In the genomic region with DNA sequence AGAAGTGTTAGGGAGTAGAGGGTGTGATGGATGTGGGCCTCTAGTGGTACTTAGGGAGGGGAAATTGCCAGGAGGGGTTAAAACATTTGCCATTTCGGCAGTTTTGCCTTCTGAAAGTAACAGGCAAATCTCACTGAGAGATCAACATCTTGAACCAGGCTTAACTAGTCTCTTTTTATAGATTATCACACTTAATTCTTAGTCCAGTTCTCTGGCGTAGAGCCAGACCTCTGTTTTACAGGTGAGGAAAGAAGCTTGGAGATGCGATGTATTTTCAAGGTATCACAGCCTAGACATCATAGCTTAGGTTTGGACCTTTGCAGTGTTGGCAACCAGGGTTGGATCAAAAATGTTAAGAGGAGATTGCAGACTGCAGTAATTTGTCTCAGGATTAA, we compare ENCODE assay signal across 8 mouse cellular contexts. TPM values are rescaled to one million over a fixed set of nuclear protein-coding genes. Genes with fewer than 3 reads are reported as not detected.
A peak's percentile ranks its signal among the peaks of the same experiment; 100 is the strongest.
DNase-seq lines count a peak whose midpoint lies in the region; ATAC-seq and TF ChIP-seq lines count a peak whose summit lies in the region.

No protein-coding gene starts in this region.

- ATAC-seq in kidney, embryonic 14.5 days (ENCODE audit: low FRiP score, low TSS enrichment): no peak
- no peak for ATAC-seq in hindbrain, embryonic 13.5 days (ENCODE audit: low FRiP score)
- ATAC-seq in midbrain, embryonic 12.5 days (ENCODE audit: low FRiP score, low read depth): no peak
- no peak for ATAC-seq in frontal cortex, adult (ENCODE audit: low TSS enrichment)
- no peak for ATAC-seq in cerebellum, adult (ENCODE audit: insufficient number of reproducible peaks, low FRiP score, low TSS enrichment)

- H3K4me1 ChIP-seq in kidney, embryonic 14.5 days (ENCODE audit: control insufficient read depth, insufficient read depth, low read length): peaks cover 13% of the 10 kb centered on the region
- peaks cover 9% of the 10 kb centered on the region for H3K4me1 ChIP-seq in cortical plate, adult 2 months (ENCODE audit: control insufficient read depth, insufficient read depth, low read length)
- H3K4me1 ChIP-seq in hindbrain, embryonic 13.5 days (replicated peaks): peaks cover 40% of the 10 kb centered on the region
- peaks cover 28% of the 10 kb centered on the region for H3K4me1 ChIP-seq in midbrain, embryonic 12.5 days

- no peaks in the 10 kb centered on the region for H3K9me3 ChIP-seq in kidney, embryonic 14.5 days (ENCODE audit: control insufficient read depth, low read length)
- H3K9me3 ChIP-seq in hindbrain, embryonic 13.5 days: no peaks in the 10 kb centered on the region
- H3K9me3 ChIP-seq in midbrain, embryonic 12.5 days: no peaks in the 10 kb centered on the region

- no peaks in the 10 kb centered on the region; the same call in 1 of the 2 replicates for H3K27me3 ChIP-seq in kidney, embryonic 14.5 days (ENCODE audit: control insufficient read depth, insufficient read depth, low read length)
- H3K27me3 ChIP-seq in hindbrain, embryonic 13.5 days: peaks cover 23% of the 10 kb centered on the region
- peaks cover 23% of the 10 kb centered on the region for H3K27me3 ChIP-seq in midbrain, embryonic 12.5 days

- no peak for TF ChIP-seq CTCF in cortical plate, adult 2 months (IDR thresholded peaks at IDR 0.05; ENCODE audit: extremely low read depth, insufficient read depth, low read length)

- peak overlapping the region; percentile 95; the same call in 1 of the 2 replicates for H3K27ac ChIP-seq in kidney, embryonic 14.5 days (ENCODE audit: low read depth, low read length)
- H3K27ac ChIP-seq in cortical plate, adult 2 months (ENCODE audit: insufficient read depth, low read length): no peak overlapping the region
- peak overlapping the region; percentile 98 for H3K27ac ChIP-seq in hindbrain, embryonic 13.5 days
- H3K27ac ChIP-seq in midbrain, embryonic 12.5 days (replicated peaks): peak overlapping the region; percentile 97

- peak overlapping the region; percentile 93; the same call in 1 of the 2 replicates for H3K9ac ChIP-seq in kidney, embryonic 14.5 days (ENCODE audit: low read depth, low read length)
- H3K9ac ChIP-seq in hindbrain, embryonic 13.5 days: peak overlapping the region; percentile 96
- peak overlapping the region; percentile 88 for H3K9ac ChIP-seq in midbrain, embryonic 12.5 days (replicated peaks)

- WGBS in kidney, embryonic 14.5 days: 40% methylated on average over 3 of the region's 3 CpGs
- WGBS in hindbrain, embryonic 13.5 days: 58% methylated on average over 3 of the region's 3 CpGs
- WGBS in midbrain, embryonic 12.5 days: 52% methylated on average over 3 of the region's 3 CpGs

- H3K4me3 ChIP-seq in kidney, embryonic 14.5 days (ENCODE audit: low read length): peak overlapping the region; percentile 86
- peak overlapping the region; percentile 97 for H3K4me3 ChIP-seq in cortical plate, adult 2 months (ENCODE audit: insufficient read depth, low read length)
- H3K4me3 ChIP-seq in hindbrain, embryonic 13.5 days: peak overlapping the region; percentile 91
- H3K4me3 ChIP-seq in midbrain, embryonic 12.5 days: peak overlapping the region; percentile 76

- no peak for TF ChIP-seq POLR2A in cortical plate, adult 2 months (IDR thresholded peaks at IDR 0.05; ENCODE audit: extremely low read depth, insufficient read depth, low read length)

- peak overlapping the region; percentile 90 for H3K4me2 ChIP-seq in kidney, embryonic 14.5 days (replicated peaks; ENCODE audit: low read depth, low read length)
- peak overlapping the region; percentile 93 for H3K4me2 ChIP-seq in hindbrain, embryonic 13.5 days
- peak overlapping the region; percentile 70 for H3K4me2 ChIP-seq in midbrain, embryonic 12.5 days (replicated peaks)

- no peak for DNase-seq in kidney, adult 18-20 months
- DNase-seq in spleen, postnatal 4 days (ENCODE audit: low spot score in 2 of 2): no peak

- no peaks in the 10 kb centered on the region for H3K36me3 ChIP-seq in kidney, embryonic 14.5 days (ENCODE audit: control insufficient read depth, insufficient read depth, low read length)
- H3K36me3 ChIP-seq in hindbrain, embryonic 13.5 days: no peaks in the 10 kb centered on the region
- H3K36me3 ChIP-seq in midbrain, embryonic 12.5 days: no peaks in the 10 kb centered on the region

RNA-seq across cellular contexts. Expression of a gene that starts 1.4 kb away (rescaled TPM):
- 16.7 and 31.6 TPM in 2 replicates for polyA plus RNA-seq in kidney, embryonic 14.5 days (2014; fragmentation: Nextera tagmentation; extraction: Ambion mirVana)
- 82.0 and 91.8 TPM in 2 replicates for polyA plus RNA-seq in cortical plate, adult 2 months (2012; rRNA removed)
- polyA plus RNA-seq in hindbrain, embryonic 13.5 days (2015; fragmentation: Nextera tagmentation; extraction: Ambion mirVana): 20.1 and 21.6 TPM in 2 replicates
- 25.1 and 27.1 TPM in 2 replicates for polyA plus RNA-seq in midbrain, embryonic 12.5 days (2016; fragmentation: Nextera tagmentation; extraction: Ambion mirVana)

RNA-seq across cellular contexts. Expression of a gene that starts 17.0 kb away (rescaled TPM):
- 2.7 and 2.8 TPM in 2 replicates for polyA plus RNA-seq in kidney, embryonic 14.5 days (2014; fragmentation: Nextera tagmentation; extraction: Ambion mirVana)
- 97.3 and 102 TPM in 2 replicates for polyA plus RNA-seq in cortical plate, adult 2 months (2012; rRNA removed)
- 2.8 and 3.1 TPM in 2 replicates for polyA plus RNA-seq in hindbrain, embryonic 13.5 days (2015; fragmentation: Nextera tagmentation; extraction: Ambion mirVana)
- polyA plus RNA-seq in midbrain, embryonic 12.5 days (2016; fragmentation: Nextera tagmentation; extraction: Ambion mirVana): 1.9 and 2.2 TPM in 2 replicates

RNA-seq across cellular contexts. Expression of a gene that starts 23.3 kb away (rescaled TPM):
- 69.0 and 88.5 TPM in 2 replicates for polyA plus RNA-seq in kidney, embryonic 14.5 days (2014; fragmentation: Nextera tagmentation; extraction: Ambion mirVana)
- polyA plus RNA-seq in cortical plate, adult 2 months (2012; rRNA removed): 176 and 187 TPM in 2 replicates
- polyA plus RNA-seq in hindbrain, embryonic 13.5 days (2015; fragmentation: Nextera tagmentation; extraction: Ambion mirVana): 86.0 and 89.9 TPM in 2 replicates
- polyA plus RNA-seq in midbrain, embryonic 12.5 days (2016; fragmentation: Nextera tagmentation; extraction: Ambion mirVana): 92.4 and 94.9 TPM in 2 replicates

Comparison
In these comparisons a context has a peak if more than half of its experiments do, and no peak if none do; other contexts are left out.
1. RNA of a gene that starts 17.0 kb away (polyA plus RNA-seq): 97.3 to 102 TPM in cortical plate, adult 2 months; 2.8 to 3.1 TPM in hindbrain, embryonic 13.5 days, 2.7 to 2.8 TPM in kidney, embryonic 14.5 days and 1.9 to 2.2 TPM in midbrain, embryonic 12.5 days; every median in the first group is over 10 times any median in the second.
2. Peak in every context shown above with its lines, with median percentiles within 50 percentile points of each other: H3K4me2 ChIP-seq, H3K4me3 ChIP-seq and H3K9ac ChIP-seq.